Mouse (Mus musculus) cortical plate, adult 2 months (tissue): ENCODE measurements around the gene Tcl1b4.
"Not testable (repeated sequence)": the region's sequence is repeated elsewhere in the genome, so short reads cannot be mapped to it uniquely, and the experiment has no call there.

Experiments
- CTCF ChIP-seq: fragments of 200-500 bp; IDR thresholded peaks from 2 replicates; pipeline ENCODE4 v1.5.1; 2011; ENCODE audit warnings: mild to moderate bottlenecking, control low read depth, low read length; ENCODE audit not compliant: insufficient read depth; ENCODE audit errors: extremely low read depth
- POLR2A ChIP-seq: fragments of 200-500 bp; IDR thresholded peaks from 2 replicates; pipeline ENCODE4 v1.6.1; 2011; ENCODE audit warnings: mild to moderate bottlenecking, low read length, control low read depth; ENCODE audit not compliant: insufficient read depth; ENCODE audit errors: extremely low read depth

DNA sequence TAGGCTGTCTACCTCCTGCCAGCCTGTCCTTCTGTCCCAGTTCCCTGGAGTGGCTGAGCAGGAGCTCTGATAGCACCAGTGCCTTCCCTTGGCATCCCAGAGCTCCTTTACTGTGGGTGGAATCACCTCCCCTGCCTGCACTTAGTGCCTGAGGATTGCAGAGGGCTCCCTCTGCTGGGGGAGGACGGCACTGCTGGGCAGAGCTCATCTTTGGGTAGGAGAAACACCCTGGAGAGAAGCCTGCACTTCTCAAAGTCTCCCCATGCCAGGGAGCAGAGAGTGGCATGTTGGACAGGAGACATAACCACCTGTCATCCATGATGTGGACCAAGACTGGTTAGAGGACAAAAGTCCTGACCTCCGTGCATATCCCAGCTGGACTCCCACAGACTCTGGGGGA, 12.8 kb upstream of the Tcl1b4 start:
- not testable (repeated sequence) for TF ChIP-seq CTCF, POLR2A
